Comparison of ENCODE assay signal across 7 mouse cellular contexts in the genomic region with DNA sequence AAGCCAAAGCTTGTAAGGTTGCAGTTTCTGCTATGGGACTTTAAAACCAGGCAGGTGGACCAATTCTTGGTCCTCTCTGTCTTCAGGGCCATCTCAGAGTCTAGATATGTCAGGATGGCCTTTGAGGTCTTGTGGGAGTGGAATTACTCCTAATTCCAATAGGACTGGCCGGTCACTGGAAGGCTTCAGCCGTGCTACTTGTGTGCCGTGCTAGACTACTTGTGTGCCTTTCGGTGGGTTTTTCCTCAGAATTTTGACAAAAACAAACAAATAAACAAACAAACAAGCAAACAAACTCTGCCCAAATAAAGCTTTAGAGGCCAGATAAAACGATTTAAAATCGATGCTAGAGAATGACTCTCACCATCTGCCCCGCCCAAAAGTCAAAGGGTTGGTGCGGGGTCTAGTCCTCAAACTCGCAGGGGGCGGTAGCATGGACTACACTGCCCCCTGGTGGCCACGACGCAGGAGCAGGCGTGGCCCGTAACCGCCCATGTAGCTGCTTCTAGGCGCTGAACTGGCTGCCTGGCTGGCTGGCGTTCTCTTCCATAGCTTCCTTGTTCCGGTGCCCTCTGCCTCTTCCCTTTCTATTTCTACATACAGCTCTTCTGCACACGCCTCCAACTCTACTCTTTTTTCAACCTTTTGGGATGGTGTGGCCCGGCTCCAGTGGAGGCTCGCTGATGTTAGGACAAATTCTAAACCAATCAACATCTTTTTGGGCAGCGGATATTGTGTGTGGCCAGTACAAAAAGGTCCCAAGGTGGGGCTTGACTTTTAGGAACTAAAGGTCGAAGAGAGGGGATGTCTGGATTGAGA. TPM values are rescaled to one million over a fixed set of nuclear protein-coding genes. Genes with fewer than 3 reads are reported as not detected.
DNase-seq lines count a peak whose midpoint lies in the region; ATAC-seq lines count a peak whose summit lies in the region.

No protein-coding gene starts in this region.

- ATAC-seq in intestine, embryonic 16.5 days = peak; percentile 93

- H3K4me2 ChIP-seq in intestine, embryonic 16.5 days (ENCODE audit: low read depth, low read length) = peak overlapping the region; percentile 40

- WGBS in intestine, embryonic 16.5 days = 12% methylated on average over 23 of the region's 23 CpGs
- 18% methylated on average over 23 of the region's 23 CpGs for WGBS in midbrain, embryonic 10.5 days

- peaks cover 19% of the 10 kb centered on the region for H3K4me1 ChIP-seq in intestine, embryonic 16.5 days (ENCODE audit: control insufficient read depth, insufficient read depth, low read length)
- peaks cover 23% of the 10 kb centered on the region for H3K4me1 ChIP-seq in midbrain, embryonic 10.5 days

- H3K27ac ChIP-seq in intestine, embryonic 16.5 days (ENCODE audit: low read length) = peak overlapping the region; percentile 70
- H3K27ac ChIP-seq in midbrain, embryonic 10.5 days (replicated peaks) = peak overlapping the region; percentile 59

- intact Hi-C loops in left cerebral cortex, postnatal 36 days (cut with DNase I) = loop anchor here (1.0 kb wide), 1 partner anchor 89 kb away; no protein-coding TSS in a partner anchor

- H3K9ac ChIP-seq in intestine, embryonic 16.5 days (ENCODE audit: low read depth, low read length) = peak overlapping the region; percentile 41; the same call in 1 of the 2 replicates

- H3K27me3 ChIP-seq in intestine, embryonic 16.5 days (replicated peaks; ENCODE audit: control insufficient read depth, insufficient read depth, low read length) = no peaks in the 10 kb centered on the region
- peaks cover 5% of the 10 kb centered on the region; the same call in 1 of the 2 replicates for H3K27me3 ChIP-seq in midbrain, embryonic 10.5 days (ENCODE audit: low read depth, poor library complexity, severe bottlenecking)

- peak; percentile 87 to 94 for DNase-seq in adrenal gland, adult (ENCODE audit: inconsistent age in 2 of 2, low spot score in 1 of 2)
- DNase-seq in embryo, embryonic 10.5 days (ENCODE audit: low spot score) = peak; percentile 92
- DNase-seq in gastrocnemius, postnatal 4 days (ENCODE audit: low spot score in 2 of 2) = peak; percentile 81 to 88
- DNase-seq in left cerebral cortex, postnatal 36 days (ENCODE audit: low spot score in 2 of 2) = peak; percentile 60 to 64
- DNase-seq in midbrain, embryonic 10.5 days (ENCODE audit: low spot score) = peak; percentile 85
- peak; percentile 25 to 51 for DNase-seq in right cerebral cortex, postnatal 36 days (ENCODE audit: low spot score in 2 of 2)

- H3K9me3 ChIP-seq in intestine, embryonic 16.5 days (ENCODE audit: control insufficient read depth, low read length) = no peaks in the 10 kb centered on the region
- H3K9me3 ChIP-seq in midbrain, embryonic 10.5 days (replicated peaks) = no peaks in the 10 kb centered on the region

- peak overlapping the region; percentile 13; the same call in 1 of the 2 replicates for H3K4me3 ChIP-seq in intestine, embryonic 16.5 days (ENCODE audit: low read length)
- peak overlapping the region; percentile 31 for H3K4me3 ChIP-seq in midbrain, embryonic 10.5 days

- H3K36me3 ChIP-seq in intestine, embryonic 16.5 days (ENCODE audit: control insufficient read depth, insufficient read depth, low read length) = no peaks in the 10 kb centered on the region
- H3K36me3 ChIP-seq in midbrain, embryonic 10.5 days = no peaks in the 10 kb centered on the region

RNA-seq across cellular contexts. Expression of a gene that starts 5.4 kb away (rescaled TPM):
- 1 to 10 TPM; 1.7 to 5.3 TPM for total RNA-seq in gastrocnemius, postnatal 4 days (2021)
- polyA plus RNA-seq in intestine, embryonic 16.5 days (2015; fragmentation: Nextera tagmentation; extraction: Ambion mirVana) = not detected in 2 replicates
- not detected for total RNA-seq in left cerebral cortex, postnatal 36 days (2021)
- polyA plus RNA-seq in midbrain, embryonic 10.5 days (2016; fragmentation: Nextera tagmentation; extraction: Ambion mirVana) = not detected in 2 replicates

RNA-seq across cellular contexts. Expression of a gene that starts 53.0 kb away (rescaled TPM):
- total RNA-seq in gastrocnemius, postnatal 4 days (2021) = 10 to 100 TPM; 11.5 to 14.4 TPM
- polyA plus RNA-seq in intestine, embryonic 16.5 days (2015; fragmentation: Nextera tagmentation; extraction: Ambion mirVana) = 7.2 and 10.4 TPM in 2 replicates
- 100 to 1,000 TPM; 136 to 137 TPM for total RNA-seq in left cerebral cortex, postnatal 36 days (2021)
- 14.8 and 16.8 TPM in 2 replicates for polyA plus RNA-seq in midbrain, embryonic 10.5 days (2016; fragmentation: Nextera tagmentation; extraction: Ambion mirVana)

Comparison
In these comparisons a context has a peak if more than half of its experiments do, and no peak if none do; other contexts are left out.
1. Peak in every context shown above with its lines: DNase-seq, ATAC-seq, H3K4me3 ChIP-seq and H3K27ac ChIP-seq.
2. DNase-seq: peak in every context shown above with its lines; median percentile 92 in embryo, embryonic 10.5 days; 90 in adrenal gland, adult; 85 in midbrain, embryonic 10.5 days; 84 in gastrocnemius, postnatal 4 days; 62 in left cerebral cortex, postnatal 36 days; 38 in right cerebral cortex, postnatal 36 days.
3. RNA of a gene that starts 53.0 kb away (total RNA-seq): 136 to 137 TPM in left cerebral cortex, postnatal 36 days; 11.5 to 14.4 TPM in gastrocnemius, postnatal 4 days; every median in the first group is over 4 times any median in the second.